Mouse (Mus musculus) lung, embryonic 14.5 days (tissue): Measurements from ENCODE around the gene Lce1h. TPM values are rescaled to one million over a fixed set of nuclear protein-coding genes. Genes with fewer than 3 reads are reported as not detected.

Experiments used
- ATAC-seq: fragments of 200-750 bp; cut with Nextera tagmentation; 2 replicates; pipeline ENCODE4 v1.8.0; 2017; ENCODE audit warnings: mild to moderate bottlenecking, moderate TSS enrichment, moderate library complexity; ENCODE audit not compliant: insufficient read depth
- DNase-seq: peaks from one replicate; pipeline ENCODE4 v3.0.0-alpha.2; 2015
- H3K27ac ChIP-seq: fragments of 300-500 bp; sonication (generic); 2 replicates; pipeline ENCODE4 v1.5.1; 2014; ENCODE audit warnings: low read depth, mild to moderate bottlenecking, moderate library complexity
- H3K27me3 ChIP-seq: fragments of 300-500 bp; sonication (generic); 2 replicates; pipeline ENCODE4 v1.6.1; 2014; ENCODE audit warnings: low read length, control low read depth; ENCODE audit not compliant: insufficient read depth
- H3K36me3 ChIP-seq: fragments of 300-500 bp; sonication (generic); 2 replicates; pipeline ENCODE4 v1.6.1; 2014; ENCODE audit warnings: control low read depth; ENCODE audit not compliant: insufficient read depth
- H3K4me1 ChIP-seq: fragments of 300-500 bp; sonication (generic); 2 replicates; pipeline ENCODE4 v1.6.1; 2014; ENCODE audit warnings: antibody characterized with exemption, control low read depth; ENCODE audit not compliant: insufficient read depth
- H3K4me2 ChIP-seq: fragments of 300-500 bp; sonication (generic); 2 replicates; pipeline ENCODE4 v1.6.1; 2014; ENCODE audit warnings: mild to moderate bottlenecking
- H3K4me3 ChIP-seq: fragments of 300-500 bp; sonication (generic); 2 replicates; pipeline ENCODE4 v1.5.1; 2014; ENCODE audit warnings: low read depth, low read length
- H3K9ac ChIP-seq: fragments of 300-500 bp; sonication (generic); 2 replicates; pipeline ENCODE4 v1.6.1; 2014
- H3K9me3 ChIP-seq: fragments of 300-500 bp; sonication (generic); 2 replicates; pipeline ENCODE4 v1.6.1; 2016; ENCODE audit warnings: low read depth, low read length, control low read depth
- CTCF ChIP-seq: IDR thresholded peaks from 2 replicates; pipeline ENCODE4 v1.5.1; 2016; ENCODE audit warnings: antibody characterized with exemption, low read depth
- WGBS: fragments of 180-500 bp; shearing (Covaris S2); extraction: QIAGEN DNeasy Blood & Tissue Kit; methylation state at CpG from one replicate; pipeline ENCODE4 v1.1.7; 2014; 5-methylcytosine and 5-hydroxymethylcytosine counted together
- polyA plus RNA-seq: library from polyadenylated mRNA; unstranded; fragments of >200 nt; fragmentation: Nextera tagmentation; extraction: Ambion mirVana; gene quantifications from 2 replicates; pipeline ENCODE4 v1.2.1, GENCODE M21; 2014

The Lce1h gene
- polyA plus RNA-seq, 1 experiment from 2014 or later = not detected

DNA sequence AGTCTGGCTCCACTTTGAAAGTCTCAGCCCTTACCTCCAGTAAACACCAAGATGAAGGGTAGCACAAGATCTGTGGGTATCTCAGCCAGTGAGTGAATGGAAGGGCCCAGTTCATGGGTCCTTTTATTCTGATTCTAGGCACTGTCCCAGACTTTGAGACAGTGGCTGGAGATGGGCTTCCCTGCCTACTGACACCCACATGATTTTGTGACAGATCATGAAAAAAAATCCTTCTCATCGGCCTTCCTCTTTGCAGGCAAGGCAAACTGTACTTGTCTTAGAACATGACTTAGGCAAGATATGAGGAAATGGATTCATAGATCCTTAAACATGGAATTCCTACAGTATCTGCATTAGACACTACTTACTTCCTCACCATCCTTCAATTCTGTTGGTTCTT, 25.9 kb downstream of the Lce1h start, which contains the start of gene Gm38119:
Gene Gm38119, minus strand, starts transcription at position 101 of the 400 bp plus-strand sequence.
- Histone ChIP-seq H3K27me3 (no peaks in the 10 kb centered on the region), H3K36me3 (no peaks in the 10 kb centered on the region), H3K9me3 (no peaks in the 10 kb centered on the region), H3K4me3 (no peak within 1 kb of the TSS), H3K9ac (no peak within 1 kb of the TSS), H3K27ac (no peak within 1 kb of the TSS), H3K4me2 (no peak within 1 kb of the TSS), H3K4me1 (no peaks in the 10 kb centered on the region)
- no peak for DNase-seq
- no peak for ATAC-seq
- TF ChIP-seq CTCF = no peak
- WGBS = 68% methylated on average over 1 of the region's 1 CpGs

DNA sequence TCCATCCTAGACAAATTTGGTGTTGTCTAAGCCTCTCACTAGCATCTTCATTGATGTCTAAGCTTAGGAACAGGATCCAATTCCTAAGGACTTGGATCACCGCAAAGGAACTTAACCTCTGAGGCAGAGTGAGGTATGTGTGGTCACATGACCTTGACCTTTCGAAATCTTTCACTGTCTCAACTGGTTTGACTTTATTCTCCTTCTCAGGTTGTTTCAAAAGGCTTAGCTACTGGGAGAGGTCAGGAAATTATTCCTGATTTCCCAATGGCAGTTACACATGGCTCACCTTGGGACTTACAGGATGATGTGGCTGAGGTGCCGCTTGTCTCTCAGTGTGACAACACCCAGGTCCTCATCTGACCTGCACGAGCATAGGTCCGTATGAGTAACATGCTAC, 42.2 kb downstream of the Lce1h start:
- no peaks in the 10 kb centered on the region for H3K9me3 ChIP-seq
- H3K27me3 ChIP-seq = no peaks in the 10 kb centered on the region
- no peaks in the 10 kb centered on the region for H3K36me3 ChIP-seq
- H3K9ac ChIP-seq = no peak overlapping the region
- no peaks in the 10 kb centered on the region for H3K4me1 ChIP-seq
- no peak overlapping the region for H3K27ac ChIP-seq
- no peak for DNase-seq
- H3K4me3 ChIP-seq = no peak overlapping the region
- TF ChIP-seq CTCF = no peak
- no peak overlapping the region for H3K4me2 ChIP-seq
- no peak for ATAC-seq
- 76% methylated on average over 5 of the region's 5 CpGs for WGBS

DNA sequence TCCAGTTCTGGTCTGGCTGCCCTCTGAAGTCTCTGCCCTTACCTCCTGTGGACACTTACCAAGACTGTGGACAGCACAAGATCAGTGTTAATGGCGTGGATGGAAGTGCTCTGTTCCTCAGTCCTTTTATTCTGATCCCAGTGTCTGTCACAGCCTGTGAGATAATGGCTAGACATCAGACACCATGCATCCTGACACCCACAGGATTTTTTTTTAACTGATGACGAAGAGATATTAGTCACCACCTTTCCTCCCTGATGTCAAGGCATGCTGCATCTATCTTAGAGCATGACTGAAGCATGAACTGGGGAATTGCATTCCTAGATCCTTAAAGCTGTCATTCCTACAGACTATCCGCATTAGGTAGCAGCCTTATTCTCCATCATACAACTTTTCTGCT, 44.6 kb downstream of the Lce1h start, which contains the start of gene Lce1f:
Gene Lce1f, minus strand, starts transcription at position 101 of the 400 bp plus-strand sequence.
- no peaks in the 10 kb centered on the region for H3K27me3 ChIP-seq
- DNase-seq = no peak
- no peak within 1 kb of the TSS for H3K4me3 ChIP-seq
- H3K9ac ChIP-seq = no peak within 1 kb of the TSS
- 68% methylated on average over 3 of the region's 3 CpGs for WGBS
- no peaks in the 10 kb centered on the region for H3K9me3 ChIP-seq
- no peaks in the 10 kb centered on the region for H3K36me3 ChIP-seq
- H3K27ac ChIP-seq = no peak within 1 kb of the TSS
- H3K4me1 ChIP-seq = no peaks in the 10 kb centered on the region
- no peak for ATAC-seq
- TF ChIP-seq CTCF = no peak
- no peak within 1 kb of the TSS for H3K4me2 ChIP-seq

DNA sequence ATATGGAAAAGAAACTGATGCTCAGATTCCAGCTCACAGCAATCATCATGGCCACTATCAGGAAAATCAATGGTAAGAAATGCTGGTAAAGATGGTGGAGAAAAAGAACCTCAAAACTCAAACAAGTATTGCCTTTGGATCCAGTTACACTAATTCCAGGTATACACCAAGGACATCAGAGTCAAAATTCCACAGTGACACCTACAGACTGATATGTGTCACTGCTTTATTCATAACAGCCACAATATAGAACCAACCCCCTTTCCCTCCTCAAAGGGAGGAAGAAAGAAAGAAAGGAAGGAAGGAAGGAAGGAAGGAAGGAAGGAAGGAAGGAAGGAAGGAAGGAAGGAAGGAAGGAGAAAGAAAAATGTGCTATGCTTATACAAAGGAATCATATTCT, 49.7 kb downstream of the Lce1h start:
- Histone ChIP-seq H3K27me3 (no peaks in the 10 kb centered on the region), H3K4me3 (no peak overlapping the region), H3K9ac (no peak overlapping the region), H3K4me1 (no peaks in the 10 kb centered on the region), H3K9me3 (no peaks in the 10 kb centered on the region), H3K4me2 (no peak overlapping the region), H3K36me3 (no peaks in the 10 kb centered on the region), H3K27ac (no peak overlapping the region)
- no peak for ATAC-seq
- peak; percentile 26; the same call in 1 of the 2 replicates for TF ChIP-seq CTCF
- DNase-seq = peak; percentile 4

Other genes starting within 250 kb of the Lce1h start
- gene 2310046K23Rik, start 230.6 kb downstream of the Lce1h start, polyA plus RNA-seq = not detected in 2 replicates
- 0.18 TPM in 1 of 2 replicates, not detected in the other for gene Ivl, start 191.3 kb downstream of the Lce1h start, polyA plus RNA-seq
- gene Smcp, start 176.1 kb downstream of the Lce1h start, polyA plus RNA-seq = not detected in 2 replicates
- gene 2210017I01Rik, start 157.6 kb downstream of the Lce1h start, polyA plus RNA-seq = not detected in 2 replicates
- not detected in 2 replicates for gene Lce6a, start 143.4 kb downstream of the Lce1h start, polyA plus RNA-seq
- gene Lce1a1, start 116.8 kb downstream of the Lce1h start, polyA plus RNA-seq = not detected in 2 replicates
- not detected in 2 replicates for gene Lce1b, start 108.1 kb downstream of the Lce1h start, polyA plus RNA-seq
- gene Lce1a2, start 94.8 kb downstream of the Lce1h start, polyA plus RNA-seq = not detected in 2 replicates
- gene Lce1c, start 85.8 kb downstream of the Lce1h start, polyA plus RNA-seq = not detected in 2 replicates
- not detected in 2 replicates for gene Lce1d, start 77.9 kb downstream of the Lce1h start, polyA plus RNA-seq
- not detected in 2 replicates for gene Lce1e, start 56.0 kb downstream of the Lce1h start, polyA plus RNA-seq
- gene Lce1f, start 44.7 kb downstream of the Lce1h start, polyA plus RNA-seq = not detected in 2 replicates
- not detected in 2 replicates for gene Gm38119, start 26.0 kb downstream of the Lce1h start, polyA plus RNA-seq
- gene Lce1g, start 12.7 kb downstream of the Lce1h start, polyA plus RNA-seq = not detected in 2 replicates
- not detected in 2 replicates for gene Lce1i, start 13.8 kb upstream of the Lce1h start, polyA plus RNA-seq
- not detected in 2 replicates for gene Lce1j, start 25.4 kb upstream of the Lce1h start, polyA plus RNA-seq
- gene Lce1k, start 42.8 kb upstream of the Lce1h start, polyA plus RNA-seq = not detected in 2 replicates
- not detected in 2 replicates for gene Kprp, start 62.2 kb upstream of the Lce1h start, polyA plus RNA-seq
- not detected in 2 replicates for gene Lce1l, start 86.2 kb upstream of the Lce1h start, polyA plus RNA-seq
- gene 2310050C09Rik, start 105.2 kb upstream of the Lce1h start, polyA plus RNA-seq = not detected in 2 replicates
- not detected in 2 replicates for gene Lce3a, start 161.2 kb upstream of the Lce1h start, polyA plus RNA-seq
- gene Lce3b, start 167.9 kb upstream of the Lce1h start, polyA plus RNA-seq = not detected in 2 replicates
- gene Lce3c, start 179.4 kb upstream of the Lce1h start, polyA plus RNA-seq = not detected in 2 replicates
- not detected in 2 replicates for gene Lce3d, start 192.3 kb upstream of the Lce1h start, polyA plus RNA-seq
- gene Lce3e, start 202.0 kb upstream of the Lce1h start, polyA plus RNA-seq = not detected in 2 replicates
- gene Lce3f, start 227.2 kb upstream of the Lce1h start, polyA plus RNA-seq = not detected in 2 replicates